Mouse (Mus musculus) midbrain, postnatal 0 days (tissue): ENCODE data around the gene Arih2. TPM values are rescaled to one million over a fixed set of nuclear protein-coding genes. Genes with fewer than 3 reads are reported as not detected.

Experiments
- ATAC-seq: fragments of 200-750 bp; cut with Nextera tagmentation; 2 replicates; pipeline ENCODE4 v1.8.0; 2017; ENCODE audit warnings: moderate number of reproducible peaks, mild to moderate bottlenecking, moderate TSS enrichment, moderate library complexity; ENCODE audit not compliant: low FRiP score
- DNase-seq: peaks from one replicate; pipeline ENCODE4 v3.0.0-alpha.2; 2015; ENCODE audit warnings: low spot score
- H3K27ac ChIP-seq: fragments of 300-500 bp; sonication (generic); 2 replicates; pipeline ENCODE4 v1.5.1; 2014; ENCODE audit warnings: low read depth, mild to moderate bottlenecking, low read length, mixed read lengths
- H3K27me3 ChIP-seq: fragments of 300-500 bp; sonication (generic); 2 replicates; pipeline ENCODE4 v1.6.1; 2014; ENCODE audit warnings: low read length, control low read depth, mixed read lengths; ENCODE audit not compliant: insufficient read depth
- H3K36me3 ChIP-seq: fragments of 300-500 bp; sonication (generic); 2 replicates; pipeline ENCODE4 v1.6.1; 2014; ENCODE audit warnings: low read length, control low read depth, mixed read lengths; ENCODE audit not compliant: insufficient read depth
- H3K4me1 ChIP-seq: fragments of 300-500 bp; sonication (generic); 2 replicates; pipeline ENCODE4 v1.6.1; 2014; ENCODE audit warnings: mild to moderate bottlenecking, control low read depth, antibody characterized with exemption, low read length, mixed read lengths; ENCODE audit not compliant: insufficient read depth
- H3K4me2 ChIP-seq: fragments of 300-500 bp; sonication (generic); 2 replicates; pipeline ENCODE4 v1.6.1; 2014; ENCODE audit warnings: low read depth, mild to moderate bottlenecking, low read length, mixed read lengths; ENCODE audit not compliant: poor library complexity, severe bottlenecking
- H3K4me3 ChIP-seq: fragments of 300-500 bp; sonication (generic); 2 replicates; pipeline ENCODE4 v1.5.1; 2014; ENCODE audit warnings: low read depth, mild to moderate bottlenecking, low read length, moderate library complexity
- H3K9ac ChIP-seq: fragments of 300-500 bp; sonication (generic); replicated peaks from 2 replicates; pipeline ENCODE4 v1.6.1; 2014; ENCODE audit warnings: mild to moderate bottlenecking, low read length, moderate library complexity, mixed read lengths; ENCODE audit not compliant: poor library complexity, severe bottlenecking
- H3K9me3 ChIP-seq: fragments of 300-500 bp; sonication (generic); 2 replicates; pipeline ENCODE4 v1.6.1; 2016; ENCODE audit warnings: low read length, control low read depth
- CTCF ChIP-seq: IDR thresholded peaks from 2 replicates; pipeline ENCODE4 v1.5.1; 2016; ENCODE audit warnings: antibody characterized with exemption, mild to moderate bottlenecking
- WGBS: fragments of 180-500 bp; shearing (Covaris S2); extraction: QIAGEN DNeasy Blood & Tissue Kit; methylation state at CpG from one replicate; pipeline ENCODE4 v1.1.7; 2014; 5-methylcytosine and 5-hydroxymethylcytosine counted together
- polyA plus RNA-seq: library from polyadenylated mRNA; unstranded; fragments of >200 nt; fragmentation: Nextera tagmentation; extraction: Ambion mirVana; gene quantifications from 2 replicates; pipeline ENCODE4 v1.2.1, GENCODE M21; 2015
- total RNA-seq: library from RNA; depleted of rRNA; stranded (reverse); fragments of >200 nt; gene quantifications from 2 replicates; pipeline ENCODE4 v1.2.3, GENCODE M21; 2014

Gene Arih2
- total and polyA plus RNA-seq, 2 experiments from 2014 or later = 36.7 to 43.1 TPM

DNA sequence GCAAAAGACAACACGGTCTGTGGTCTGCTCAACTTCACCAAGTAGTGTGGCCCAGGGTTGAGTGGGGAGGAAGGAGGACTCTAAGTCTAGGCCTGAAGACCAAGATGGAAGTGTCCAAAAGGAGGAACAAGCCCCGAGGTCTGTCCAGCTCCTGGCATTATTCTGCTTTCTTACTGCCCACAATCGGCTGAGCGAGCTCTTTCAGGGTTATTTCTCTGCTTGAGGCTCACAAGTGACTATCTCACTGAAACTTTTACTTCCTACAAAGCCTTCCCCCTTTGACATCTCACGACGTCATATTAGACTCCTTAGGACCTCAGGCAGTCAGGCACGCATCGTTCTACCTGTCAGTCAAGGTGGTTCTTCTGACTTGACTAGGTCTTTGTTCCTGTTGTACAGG, 42.2 kb upstream of the Arih2 start:
- peaks cover 19% of the 10 kb centered on the region for H3K4me1 ChIP-seq
- no peaks in the 10 kb centered on the region for H3K36me3 ChIP-seq
- 68% methylated on average over 8 of the region's 8 CpGs for WGBS
- H3K4me3 ChIP-seq = peak overlapping the region; percentile 85
- peak overlapping the region; percentile 77 for H3K9ac ChIP-seq
- TF ChIP-seq CTCF = no peak
- no peaks in the 10 kb centered on the region for H3K27me3 ChIP-seq
- H3K9me3 ChIP-seq = no peaks in the 10 kb centered on the region
- no peak for DNase-seq
- ATAC-seq = peak; percentile 12; the same call in 1 of the 2 replicates
- peak overlapping the region; percentile 78 for H3K4me2 ChIP-seq
- peak overlapping the region; percentile 85 for H3K27ac ChIP-seq

GRCm38 (mm10) chr9:108690914-108691313, 41.7 kb upstream of the Arih2 start:
- Histone ChIP-seq H3K27me3 (no peaks in the 10 kb centered on the region), H3K4me2 (no peak overlapping the region), H3K4me1 (peaks cover 19% of the 10 kb centered on the region), H3K4me3 (no peak overlapping the region), H3K9me3 (no peaks in the 10 kb centered on the region), H3K27ac (no peak overlapping the region), H3K36me3 (no peaks in the 10 kb centered on the region), H3K9ac (no peak overlapping the region)
- no peak for TF ChIP-seq CTCF
- no peak for ATAC-seq
- no peak for DNase-seq
- WGBS = 92% methylated on average over 6 of the region's 6 CpGs

GRCm38 (mm10) chr9:108689993-108690392, 40.8 kb upstream of the Arih2 start:
- DNase-seq (no peak), ATAC-seq (no peak)
- Histone ChIP-seq H3K36me3 (peaks cover 2% of the 10 kb centered on the region), H3K4me1 (peaks cover 19% of the 10 kb centered on the region), H3K9me3 (no peaks in the 10 kb centered on the region), H3K4me3 (no peak overlapping the region), H3K4me2 (no peak overlapping the region), H3K27me3 (no peaks in the 10 kb centered on the region), H3K9ac (no peak overlapping the region), H3K27ac (no peak overlapping the region)
- WGBS = 84% methylated on average over 1 of the region's 1 CpGs
- TF ChIP-seq CTCF = no peak

DNA sequence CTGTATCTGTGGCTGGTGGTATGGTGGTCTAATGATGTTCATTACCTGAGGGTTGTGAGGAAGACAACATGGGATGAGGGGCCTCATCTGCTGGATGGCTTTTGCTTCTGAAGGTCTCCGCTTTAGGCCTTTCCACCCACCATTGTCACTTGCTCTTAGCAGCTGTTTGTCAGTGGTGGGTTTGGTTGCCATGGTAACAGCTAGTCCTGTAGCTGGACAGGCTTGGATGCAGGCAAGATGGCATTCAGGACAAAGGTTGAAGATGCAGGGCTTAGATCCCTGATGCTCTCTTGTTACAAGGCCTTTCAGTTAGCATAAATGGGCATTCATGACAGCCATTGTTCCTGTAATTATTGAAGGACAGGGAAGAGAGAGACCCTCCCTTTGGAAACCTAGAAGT, 39.9 kb upstream of the Arih2 start, which contains the start of gene Prkar2a:
Gene Prkar2a (plus strand): TSS at position 209 of the 400 bp plus-strand sequence.
- peak within 1 kb of the TSS; percentile 44 for H3K27ac ChIP-seq
- WGBS = 28% methylated on average over 1 of the region's 1 CpGs
- H3K4me3 ChIP-seq = no peak within 1 kb of the TSS
- H3K4me1 ChIP-seq = peaks cover 14% of the 10 kb centered on the region
- peaks cover 4% of the 10 kb centered on the region for H3K36me3 ChIP-seq
- no peaks in the 10 kb centered on the region for H3K9me3 ChIP-seq
- ATAC-seq (no peak), DNase-seq (peak; percentile 79)
- H3K27me3 ChIP-seq = no peaks in the 10 kb centered on the region
- H3K9ac ChIP-seq = no peak within 1 kb of the TSS
- no peak for TF ChIP-seq CTCF
- H3K4me2 ChIP-seq = no peak within 1 kb of the TSS

DNA sequence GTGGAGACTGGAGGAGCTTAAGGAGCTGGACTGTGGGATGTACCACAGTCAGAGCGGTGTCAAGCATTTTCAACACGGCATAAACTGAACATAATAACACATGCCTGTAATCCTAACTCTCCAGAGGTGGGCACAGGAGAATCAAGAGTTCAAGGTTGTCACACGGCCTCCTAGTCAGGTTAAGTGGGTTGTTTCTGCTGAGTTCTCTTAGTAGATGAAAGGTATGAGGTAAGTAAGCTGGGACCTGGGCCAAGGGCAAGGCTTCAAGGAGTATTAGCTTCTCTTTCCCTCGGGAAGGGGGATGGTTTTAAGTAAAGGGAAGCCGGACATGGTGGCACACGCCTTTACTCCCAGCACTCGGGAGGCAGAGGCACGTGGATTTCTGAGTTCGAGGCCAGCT, 39.3 kb upstream of the Arih2 start:
- H3K27me3 ChIP-seq = no peaks in the 10 kb centered on the region
- 72% methylated on average over 9 of the region's 9 CpGs for WGBS
- H3K4me2 ChIP-seq = no peak overlapping the region
- H3K9ac ChIP-seq = no peak overlapping the region
- H3K4me3 ChIP-seq = no peak overlapping the region
- DNase-seq (no peak), ATAC-seq (no peak)
- H3K27ac ChIP-seq = no peak overlapping the region
- H3K9me3 ChIP-seq = no peaks in the 10 kb centered on the region
- H3K36me3 ChIP-seq = peaks cover 7% of the 10 kb centered on the region
- TF ChIP-seq CTCF = no peak
- H3K4me1 ChIP-seq = peaks cover 8% of the 10 kb centered on the region

DNA sequence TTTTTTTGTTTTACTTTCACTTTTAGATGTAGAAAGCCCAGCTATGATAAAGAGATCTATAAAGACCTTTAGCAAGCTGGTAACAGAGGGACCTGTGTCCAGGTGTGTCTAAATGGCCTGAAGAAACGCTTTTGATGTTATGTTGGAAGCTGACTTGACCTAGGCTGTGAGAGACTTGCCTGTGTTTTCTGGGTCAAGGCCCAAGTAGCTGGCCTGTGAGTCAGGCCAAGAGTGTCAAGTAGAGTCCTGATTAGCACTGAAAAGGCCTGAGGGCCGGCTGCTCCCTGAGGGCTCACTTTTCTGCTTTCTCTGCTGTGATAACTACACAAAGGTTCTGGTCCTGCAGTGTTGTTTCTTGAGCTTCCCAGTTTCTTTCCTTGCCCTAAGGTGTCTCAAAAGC, 38.5 kb upstream of the Arih2 start:
- H3K36me3 ChIP-seq = peaks cover 11% of the 10 kb centered on the region
- DNase-seq (no peak), ATAC-seq (no peak)
- no peak overlapping the region for H3K4me3 ChIP-seq
- H3K4me2 ChIP-seq = no peak overlapping the region
- H3K4me1 ChIP-seq = 0 out of 2 replicates have a peak, but pooled peaks cover 3% of the 10 kb centered on the region
- no peaks in the 10 kb centered on the region for H3K27me3 ChIP-seq
- 75% methylated on average over 2 of the region's 2 CpGs for WGBS
- H3K9ac ChIP-seq = no peak overlapping the region
- no peak for TF ChIP-seq CTCF
- no peak overlapping the region for H3K27ac ChIP-seq
- no peaks in the 10 kb centered on the region for H3K9me3 ChIP-seq
